Mouse (Mus musculus): Measurements from ENCODE around the gene Gnaq. TPM values are rescaled to one million over a fixed set of nuclear protein-coding genes. Genes with fewer than 3 reads are reported as not detected.
A peak's percentile ranks its signal among the peaks of the same experiment; 100 is the strongest.

Gnaq gene
- polyA plus RNA-seq, 1 experiment: 12.6 TPM

DNA sequence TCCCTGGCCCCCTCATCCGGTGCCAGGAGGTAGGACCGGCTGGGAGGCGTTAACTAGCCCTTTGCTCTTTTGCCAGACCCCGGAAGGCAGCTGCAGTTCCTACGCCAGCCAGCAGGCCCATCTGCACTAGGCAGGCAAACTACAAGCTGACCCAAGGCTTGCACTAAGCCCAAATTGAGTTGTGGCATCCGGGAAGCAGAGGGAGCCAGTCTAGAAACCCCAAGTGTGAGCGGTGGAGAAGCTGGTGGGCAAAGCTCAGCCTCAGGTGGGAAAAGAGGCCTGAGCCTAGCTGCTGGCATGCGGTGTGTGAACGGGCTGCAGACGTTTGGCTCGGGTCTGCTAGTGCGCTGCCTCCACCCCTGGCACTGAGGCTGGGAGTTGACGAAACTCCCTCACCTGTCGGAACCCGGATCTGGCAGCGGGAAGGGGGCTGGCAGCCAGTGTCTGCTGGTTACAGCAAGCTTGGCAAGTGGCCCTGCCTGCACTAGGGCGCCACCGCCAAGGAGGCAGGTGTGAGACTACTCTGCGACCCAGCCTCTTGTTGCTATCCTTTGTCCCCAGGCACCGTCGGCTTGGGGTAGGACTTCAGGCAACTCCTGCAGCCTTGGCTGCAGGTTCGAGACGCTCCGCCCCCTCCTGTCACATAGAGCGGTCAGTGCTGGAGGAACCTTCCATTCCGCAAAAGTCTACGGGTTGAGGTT is 303.1 kb downstream of the Gnaq start, which contains the start of gene Gna14:
Gna14 (plus strand) TSS at position 232 of the 701 bp plus-strand sequence.
- Histone ChIP-seq H3K36me3 (replicated peaks; ENCODE audit: low read length) (no peaks in the 10 kb centered on the region), H3K4me3 (replicated peaks) (peak within 1 kb of the TSS; percentile 89), H3K9me3 (no peaks in the 10 kb centered on the region), H3K27me3 (replicated peaks) (peaks cover 59% of the 10 kb centered on the region), H3K4me1 (peaks cover 31% of the 10 kb centered on the region)
- TF ChIP-seq FLI1 (IDR thresholded peaks at IDR 0.05; ENCODE audit: low read length) (no peak), GATA1 (IDR thresholded peaks at IDR 0.05; ENCODE audit: borderline replicate concordance, low read length) (no peak)

DNA sequence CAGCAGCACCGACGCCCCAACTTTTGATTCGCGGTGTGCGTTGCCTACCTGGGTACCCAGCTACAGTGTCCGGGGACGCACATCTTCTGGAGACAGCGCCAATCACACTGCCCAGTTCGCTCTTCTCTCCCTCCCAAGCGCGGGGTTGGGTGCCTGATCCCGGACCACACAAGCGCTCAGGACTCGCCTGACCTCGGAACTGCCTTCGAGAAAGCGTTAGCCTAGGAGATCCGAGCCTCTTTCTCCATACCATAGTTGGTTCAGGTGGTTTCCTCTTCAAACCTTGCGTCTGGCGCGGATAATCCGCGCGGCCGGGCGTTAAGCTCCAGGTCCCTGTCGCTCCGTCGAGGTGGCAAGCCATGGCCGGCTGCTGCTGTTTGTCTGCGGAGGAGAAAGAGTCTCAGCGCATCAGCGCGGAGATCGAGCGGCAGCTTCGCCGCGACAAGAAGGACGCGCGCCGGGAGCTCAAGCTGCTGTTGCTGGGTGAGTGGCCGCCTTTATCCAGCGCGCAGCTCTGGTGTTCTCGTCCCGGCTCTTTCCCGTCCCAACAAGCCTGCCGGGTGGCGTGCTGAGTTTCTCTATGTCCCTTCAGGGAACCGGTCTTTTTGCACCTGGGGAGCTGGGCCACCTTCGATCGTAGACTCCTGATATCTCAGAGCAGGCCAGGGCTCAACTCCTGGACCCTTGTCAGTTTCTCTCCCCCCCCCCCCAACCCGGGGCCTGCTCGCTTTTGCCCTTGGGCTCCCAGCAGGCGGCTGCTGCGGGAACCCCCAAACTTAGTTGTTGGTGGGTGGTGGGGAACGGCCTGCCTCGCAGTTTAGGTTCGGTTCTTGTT is 303.9 kb downstream of the Gnaq start:
- peaks cover 57% of the 10 kb centered on the region for H3K27me3 ChIP-seq (replicated peaks)
- no peaks in the 10 kb centered on the region for H3K9me3 ChIP-seq
- peak overlapping the region; percentile 89 for H3K4me3 ChIP-seq (replicated peaks)
- no peaks in the 10 kb centered on the region for H3K36me3 ChIP-seq (replicated peaks; ENCODE audit: low read length)
- TF ChIP-seq FLI1 (IDR thresholded peaks at IDR 0.05; ENCODE audit: low read length) (no peak), GATA1 (IDR thresholded peaks at IDR 0.05; ENCODE audit: borderline replicate concordance, low read length) (no peak)
- H3K4me1 ChIP-seq: peaks cover 31% of the 10 kb centered on the region

Other genes with a start within 250 kb of the Gnaq start
- gene Psat1, start 185.5 kb upstream of the Gnaq start, polyA plus RNA-seq (2012; ENCODE audit: insufficient read depth, low replicate concordance): 13.8 TPM in 1 of 2 replicates, not detected in the other
- 0.65 and 2.2 TPM in 2 replicates for gene Cep78, start 147.8 kb upstream of the Gnaq start, polyA plus RNA-seq (2012; ENCODE audit: insufficient read depth, low replicate concordance)